Mouse (Mus musculus) forebrain, embryonic 13.5 days (tissue): ENCODE measurements around the gene Asxl1. TPM values are rescaled to one million over a fixed set of nuclear protein-coding genes. Genes with fewer than 3 reads are reported as not detected.
A peak's percentile ranks its signal among the peaks of the same experiment; 100 is the strongest.

Source experiments
- ATAC-seq: fragments of 200-750 bp; cut with Nextera tagmentation; 2 replicates; pipeline ENCODE4 v1.8.0; 2017
- H3K27ac ChIP-seq: fragments of 300-500 bp; sonication (generic); 2 replicates; pipeline ENCODE4 v1.5.1; 2015; ENCODE audit warnings: inconsistent platforms, mild to moderate bottlenecking, moderate library complexity
- H3K27me3 ChIP-seq: fragments of 300-500 bp; sonication (generic); 2 replicates; pipeline ENCODE4 v1.6.1; 2015; ENCODE audit warnings: mild to moderate bottlenecking, inconsistent platforms
- H3K36me3 ChIP-seq: fragments of 300-500 bp; sonication (generic); 2 replicates; pipeline ENCODE4 v1.6.1; 2015; ENCODE audit warnings: mild to moderate bottlenecking, inconsistent platforms; ENCODE audit not compliant: poor library complexity, severe bottlenecking
- H3K4me1 ChIP-seq: fragments of 300-500 bp; sonication (generic); 2 replicates; pipeline ENCODE4 v1.6.1; 2015; ENCODE audit warnings: inconsistent platforms
- H3K4me2 ChIP-seq: fragments of 300-500 bp; sonication (generic); 2 replicates; pipeline ENCODE4 v1.6.1; 2015; ENCODE audit warnings: inconsistent platforms, mild to moderate bottlenecking, moderate library complexity
- H3K4me3 ChIP-seq: fragments of 300-500 bp; sonication (generic); 2 replicates; pipeline ENCODE4 v1.5.1; 2015; ENCODE audit warnings: mild to moderate bottlenecking, inconsistent platforms
- H3K9ac ChIP-seq: fragments of 300-500 bp; sonication (generic); 2 replicates; pipeline ENCODE4 v1.6.1; 2015; ENCODE audit warnings: mild to moderate bottlenecking, inconsistent platforms
- H3K9me3 ChIP-seq: fragments of 300-500 bp; sonication (generic); replicated peaks from 2 replicates; pipeline ENCODE4 v1.6.1; 2016; ENCODE audit warnings: inconsistent platforms
- WGBS: fragments of 180-500 bp; shearing (Covaris S2); methylation state at CpG from one replicate; pipeline ENCODE4 v1.1.7; 2015; 5-methylcytosine and 5-hydroxymethylcytosine counted together
- polyA plus RNA-seq: library from polyadenylated mRNA; unstranded; fragments of >200 nt; fragmentation: Nextera tagmentation; extraction: Ambion mirVana; gene quantifications from 2 replicates; pipeline ENCODE4 v1.2.1, GENCODE M21; 2015

The Asxl1 gene
- polyA plus RNA-seq, 1 experiment from 2014 or later: 12.0 TPM

DNA sequence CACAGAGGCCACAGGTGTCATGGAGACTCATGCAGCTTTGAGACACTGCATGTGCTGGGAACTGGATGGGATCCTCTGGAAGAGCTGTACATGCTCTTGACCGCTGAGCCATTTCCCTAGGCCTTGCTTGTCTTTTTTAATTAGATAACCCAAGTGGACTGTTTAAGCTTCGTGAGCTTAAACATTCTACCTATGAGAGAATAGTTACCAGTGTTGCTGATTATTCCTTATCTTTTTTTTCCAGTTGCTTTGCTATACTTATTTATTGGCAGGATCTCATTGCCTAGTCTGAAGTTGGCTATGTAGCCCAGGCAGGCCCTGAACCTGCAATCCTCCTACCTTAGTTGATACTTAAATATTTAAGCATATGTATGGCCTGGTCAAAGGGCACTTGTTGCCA lies 44.2 kb downstream of the Asxl1 start:
- Histone ChIP-seq H3K9ac (no peak overlapping the region), H3K27ac (no peak overlapping the region), H3K36me3 (peaks cover 60% of the 10 kb centered on the region), H3K27me3 (no peaks in the 10 kb centered on the region), H3K4me1 (no peaks in the 10 kb centered on the region), H3K9me3 (no peaks in the 10 kb centered on the region; the same call in 1 of the 2 replicates), H3K4me3 (no peak overlapping the region), H3K4me2 (no peak overlapping the region)
- ATAC-seq: no peak
- 93% methylated on average over 2 of the region's 2 CpGs for WGBS

DNA sequence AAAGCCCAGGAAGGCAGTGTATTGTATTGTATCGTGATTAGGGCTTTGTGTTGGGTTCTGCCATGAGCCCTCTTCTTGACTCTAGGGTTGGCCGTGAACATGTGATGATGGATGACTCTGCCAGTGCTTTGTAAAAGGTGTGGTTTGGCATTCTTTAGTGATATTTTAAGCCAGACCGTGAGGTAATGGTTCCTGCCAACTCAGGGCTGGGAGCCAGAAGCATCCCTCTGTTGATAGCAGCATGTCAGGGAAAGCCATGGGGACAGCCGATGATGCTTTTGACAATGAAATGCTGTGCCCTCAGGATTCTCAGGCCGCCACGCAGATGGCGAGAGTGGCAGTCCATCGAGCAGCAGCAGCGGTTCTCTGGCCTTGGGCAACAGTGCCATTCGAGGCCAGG lies 47.4 kb downstream of the Asxl1 start:
- Histone ChIP-seq H3K36me3 (peaks cover 73% of the 10 kb centered on the region), H3K4me2 (no peak overlapping the region)
- WGBS: 88% methylated on average over 10 of the region's 10 CpGs

DNA sequence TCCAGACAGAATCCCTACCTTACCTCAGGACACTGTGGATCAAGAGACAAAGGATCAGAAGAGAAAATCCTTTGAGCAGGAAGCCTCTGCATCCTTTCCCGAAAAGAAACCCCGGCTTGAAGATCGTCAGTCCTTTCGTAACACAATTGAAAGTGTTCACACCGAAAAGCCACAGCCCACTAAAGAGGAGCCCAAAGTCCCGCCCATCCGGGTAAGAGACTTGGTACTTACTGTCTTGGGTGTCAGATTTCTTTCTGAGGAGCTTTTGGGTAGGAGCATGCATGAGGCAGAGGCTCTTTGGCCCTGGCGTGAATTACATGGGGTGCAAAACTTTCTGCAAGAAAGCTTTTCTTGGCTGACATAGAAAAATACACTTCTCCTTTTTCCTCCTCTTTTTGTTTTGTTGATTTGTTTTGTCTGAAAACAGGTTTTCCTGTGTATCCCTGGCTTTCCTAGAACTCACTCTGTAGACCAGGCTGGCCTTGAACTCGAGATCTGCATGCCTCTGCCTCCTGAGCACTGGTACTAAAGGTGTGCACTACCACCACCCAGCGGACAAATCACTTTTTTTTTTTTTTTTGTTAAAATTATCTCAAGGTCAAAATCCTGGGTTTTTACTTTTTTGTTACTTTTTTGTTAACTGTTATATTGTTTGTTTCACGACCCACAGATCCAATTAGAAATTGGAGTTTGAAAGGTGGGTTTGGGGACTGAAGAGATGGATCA lies 52.3 kb downstream of the Asxl1 start:
- 90% methylated on average over 11 of the region's 11 CpGs for WGBS

More for the DNA sequence above, 47.4 kb downstream of the Asxl1 start:
- ATAC-seq: no peak
- no peak overlapping the region for H3K4me3 ChIP-seq
- no peaks in the 10 kb centered on the region for H3K27me3 ChIP-seq
- no peak overlapping the region for H3K9ac ChIP-seq
- no peaks in the 10 kb centered on the region; the same call in 1 of the 2 replicates for H3K9me3 ChIP-seq
- no peaks in the 10 kb centered on the region for H3K4me1 ChIP-seq
- H3K27ac ChIP-seq: no peak overlapping the region

DNA sequence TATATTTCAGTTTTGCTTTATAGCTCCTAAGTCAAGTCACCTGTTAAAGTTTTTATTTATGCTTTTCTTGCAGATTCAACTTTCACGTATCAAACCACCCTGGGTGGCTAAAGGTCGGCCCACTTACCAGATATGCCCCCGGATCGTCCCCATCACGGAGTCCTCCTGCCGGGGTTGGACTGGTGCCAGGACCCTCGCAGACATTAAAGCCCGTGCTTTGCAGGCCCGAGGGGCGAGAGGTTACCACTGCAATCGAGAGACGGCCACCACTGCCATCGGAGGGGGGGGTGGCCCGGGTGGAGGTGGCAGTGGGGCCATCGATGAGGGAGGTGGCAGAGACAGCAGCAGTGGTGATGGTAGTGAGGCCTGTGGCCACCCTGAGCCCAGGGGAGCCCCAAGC lies 53.5 kb downstream of the Asxl1 start:
- Histone ChIP-seq H3K4me3 (no peak overlapping the region), H3K27me3 (no peaks in the 10 kb centered on the region), H3K4me1 (no peaks in the 10 kb centered on the region), H3K27ac (no peak overlapping the region), H3K4me2 (no peak overlapping the region), H3K36me3 (peaks cover 91% of the 10 kb centered on the region), H3K9ac (no peak overlapping the region), H3K9me3 (no peaks in the 10 kb centered on the region; the same call in 1 of the 2 replicates)
- no peak for ATAC-seq
- WGBS: 79% methylated on average over 15 of the region's 15 CpGs

More for the DNA sequence above, 52.3 kb downstream of the Asxl1 start:
- H3K9ac ChIP-seq: no peak overlapping the region
- H3K4me3 ChIP-seq: no peak overlapping the region
- no peaks in the 10 kb centered on the region for H3K4me1 ChIP-seq
- H3K27me3 ChIP-seq: no peaks in the 10 kb centered on the region
- no peak overlapping the region for H3K27ac ChIP-seq
- peaks cover 97% of the 10 kb centered on the region for H3K36me3 ChIP-seq
- H3K4me2 ChIP-seq: no peak overlapping the region
- no peak for ATAC-seq
- H3K9me3 ChIP-seq: no peaks in the 10 kb centered on the region; the same call in 1 of the 2 replicates

DNA sequence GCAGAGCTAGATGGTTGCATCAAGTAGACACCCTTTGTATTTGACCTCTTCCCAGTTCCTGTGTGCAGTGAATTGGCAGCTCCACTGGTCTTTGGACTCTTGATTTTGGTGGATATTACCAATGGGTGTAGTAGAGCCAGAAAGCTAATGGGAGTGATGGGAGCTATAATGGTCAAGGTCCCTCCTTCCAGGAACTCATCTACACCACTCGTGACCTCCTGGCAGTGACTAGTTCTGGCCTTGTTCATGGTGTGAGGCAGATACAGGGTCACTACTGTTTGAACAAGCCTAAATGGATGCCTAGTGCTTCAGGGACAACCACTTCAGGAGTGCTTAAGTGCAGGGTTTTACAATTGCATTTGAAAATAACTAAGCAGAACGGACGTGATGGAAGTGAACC lies 58.4 kb downstream of the Asxl1 start:
- no peaks in the 10 kb centered on the region for H3K27me3 ChIP-seq
- H3K9ac ChIP-seq: no peak overlapping the region
- H3K4me1 ChIP-seq: no peaks in the 10 kb centered on the region
- WGBS: 95% methylated on average over 3 of the region's 3 CpGs
- ATAC-seq: no peak
- H3K9me3 ChIP-seq: no peaks in the 10 kb centered on the region
- peaks cover 82% of the 10 kb centered on the region for H3K36me3 ChIP-seq
- no peak overlapping the region for H3K4me3 ChIP-seq
- no peak overlapping the region for H3K27ac ChIP-seq
- no peak overlapping the region for H3K4me2 ChIP-seq

DNA sequence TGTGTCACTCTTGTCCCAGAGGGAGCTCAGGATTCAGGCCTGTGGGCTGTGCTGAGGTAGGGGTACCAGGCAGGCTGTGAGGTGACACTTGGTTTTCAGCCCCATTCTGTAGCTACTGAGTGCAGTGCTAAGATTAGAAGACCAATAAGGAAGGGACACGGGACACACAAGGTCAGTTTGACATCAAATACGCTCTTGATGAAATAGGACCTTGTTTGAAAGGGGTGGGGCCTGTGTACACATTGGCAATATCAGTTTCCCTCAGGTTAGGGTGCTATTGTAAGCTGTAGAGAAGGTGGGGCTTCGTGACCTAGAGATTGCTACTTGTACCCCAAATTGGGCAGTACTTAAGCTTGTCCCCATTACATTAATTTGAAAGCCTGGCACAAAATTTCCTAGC lies 59.3 kb downstream of the Asxl1 start:
- H3K36me3 ChIP-seq: peaks cover 82% of the 10 kb centered on the region
- no peak overlapping the region for H3K9ac ChIP-seq
- no peak overlapping the region for H3K4me2 ChIP-seq
- no peak for ATAC-seq
- 93% methylated on average over 3 of the region's 3 CpGs for WGBS
- no peaks in the 10 kb centered on the region for H3K4me1 ChIP-seq
- H3K27ac ChIP-seq: no peak overlapping the region
- no peaks in the 10 kb centered on the region for H3K9me3 ChIP-seq
- H3K4me3 ChIP-seq: no peak overlapping the region
- H3K27me3 ChIP-seq: no peaks in the 10 kb centered on the region

DNA sequence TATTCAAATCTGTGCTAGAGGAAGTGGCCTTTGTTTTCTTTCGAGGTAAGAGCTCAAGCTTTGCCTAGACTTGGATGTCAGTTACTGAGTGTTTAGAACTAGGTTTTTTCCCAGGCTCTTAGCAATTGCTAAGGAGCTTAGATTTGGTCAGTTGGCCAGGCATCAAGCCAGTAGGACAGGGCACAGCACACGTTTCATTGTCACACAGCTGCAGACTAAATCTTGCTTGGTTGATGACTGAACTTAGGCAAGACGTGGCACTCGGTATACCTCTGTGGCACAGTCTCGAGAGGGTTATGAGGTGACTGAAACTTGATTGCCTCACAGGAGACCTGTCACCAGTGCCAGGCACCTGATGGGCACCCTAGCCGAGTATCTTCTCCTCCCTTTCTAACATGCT lies 61.3 kb downstream of the Asxl1 start:
- no peaks in the 10 kb centered on the region for H3K4me1 ChIP-seq
- H3K27ac ChIP-seq: no peak overlapping the region
- no peak overlapping the region for H3K4me3 ChIP-seq
- no peak for ATAC-seq
- 73% methylated on average over 6 of the region's 6 CpGs for WGBS
- no peak overlapping the region for H3K4me2 ChIP-seq
- no peaks in the 10 kb centered on the region for H3K27me3 ChIP-seq
- no peak overlapping the region for H3K9ac ChIP-seq
- H3K36me3 ChIP-seq: peaks cover 82% of the 10 kb centered on the region
- no peaks in the 10 kb centered on the region for H3K9me3 ChIP-seq

DNA sequence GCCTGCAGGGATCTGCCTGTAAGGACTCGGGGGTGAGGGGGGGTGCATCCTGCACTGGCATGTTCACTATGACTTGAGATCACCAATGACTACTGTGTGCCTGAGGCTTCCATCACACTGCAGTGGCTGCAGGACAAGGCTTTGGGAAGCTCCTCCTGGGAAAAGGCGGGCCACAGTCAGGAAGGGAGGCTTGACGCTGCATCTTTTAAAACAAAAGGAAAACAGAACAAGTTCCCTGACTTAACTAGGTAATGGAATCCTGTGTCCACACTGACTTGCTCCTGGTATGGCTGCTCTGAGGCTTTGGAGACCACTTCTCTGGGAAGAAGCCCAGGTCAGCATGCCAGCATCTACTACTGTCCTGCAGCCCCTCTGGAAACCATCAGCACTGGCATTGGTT lies 63.3 kb downstream of the Asxl1 start:
- no peak overlapping the region for H3K9ac ChIP-seq
- no peaks in the 10 kb centered on the region for H3K4me1 ChIP-seq
- H3K9me3 ChIP-seq: no peaks in the 10 kb centered on the region
- H3K27ac ChIP-seq: no peak overlapping the region; the same call in 1 of the 2 replicates
- no peak overlapping the region for H3K4me2 ChIP-seq
- ATAC-seq: no peak
- H3K27me3 ChIP-seq: no peaks in the 10 kb centered on the region
- peaks cover 91% of the 10 kb centered on the region for H3K36me3 ChIP-seq
- 79% methylated on average over 3 of the region's 3 CpGs for WGBS
- no peak overlapping the region for H3K4me3 ChIP-seq

DNA sequence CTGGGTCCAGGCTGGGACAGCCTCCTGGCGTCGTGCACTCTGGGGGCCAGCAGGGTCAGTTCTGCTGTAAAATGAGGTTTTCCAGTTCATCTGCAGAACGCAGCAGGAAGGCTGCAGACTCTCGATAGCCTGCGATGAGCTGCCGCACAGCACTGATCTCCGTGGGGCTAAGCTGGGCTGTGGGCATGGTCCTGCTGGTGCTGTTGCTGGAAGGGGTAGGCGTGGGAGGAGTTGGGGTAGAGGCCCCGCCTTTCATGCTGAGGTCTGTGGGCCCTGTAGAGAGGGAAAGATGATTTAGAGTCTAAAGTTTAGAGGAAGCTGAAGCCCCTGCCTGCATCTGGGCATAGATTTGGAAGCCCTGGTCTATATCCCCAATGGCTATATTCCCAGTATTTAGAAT lies 65.9 kb downstream of the Asxl1 start:
- peaks cover 96% of the 10 kb centered on the region for H3K36me3 ChIP-seq
- H3K4me2 ChIP-seq: no peak overlapping the region
- no peaks in the 10 kb centered on the region for H3K27me3 ChIP-seq
- no peaks in the 10 kb centered on the region for H3K9me3 ChIP-seq
- no peaks in the 10 kb centered on the region for H3K4me1 ChIP-seq
- no peak overlapping the region for H3K9ac ChIP-seq
- peak overlapping the region; percentile 25 for H3K27ac ChIP-seq
- ATAC-seq: no peak
- no peak overlapping the region for H3K4me3 ChIP-seq
- WGBS: 79% methylated on average over 9 of the region's 9 CpGs

DNA sequence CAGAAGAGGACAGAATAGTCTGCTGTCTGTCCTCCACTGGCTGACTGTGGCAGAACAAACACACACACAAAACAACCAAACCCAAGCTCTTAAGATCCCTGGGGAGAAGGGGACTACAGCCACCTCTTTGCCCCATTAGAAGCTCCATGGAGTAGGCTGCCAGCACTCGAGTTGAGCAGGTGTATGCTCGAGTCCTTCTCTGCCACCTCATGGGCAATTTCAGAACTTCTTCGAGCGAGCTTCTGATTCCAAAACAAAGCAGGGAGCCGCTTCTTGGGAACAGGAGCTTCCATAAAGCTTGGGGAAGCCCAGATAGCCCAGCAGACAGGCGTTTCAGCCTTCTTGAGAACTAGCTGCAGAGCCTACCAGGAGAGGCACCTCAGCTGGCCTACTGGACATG lies 66.9 kb downstream of the Asxl1 start:
- Histone ChIP-seq H3K27me3 (no peaks in the 10 kb centered on the region), H3K36me3 (peaks cover 98% of the 10 kb centered on the region), H3K27ac (no peak overlapping the region), H3K4me1 (no peaks in the 10 kb centered on the region), H3K4me3 (no peak overlapping the region), H3K9ac (no peak overlapping the region), H3K9me3 (no peaks in the 10 kb centered on the region), H3K4me2 (no peak overlapping the region)
- WGBS: 68% methylated on average over 6 of the region's 6 CpGs
- no peak for ATAC-seq

DNA sequence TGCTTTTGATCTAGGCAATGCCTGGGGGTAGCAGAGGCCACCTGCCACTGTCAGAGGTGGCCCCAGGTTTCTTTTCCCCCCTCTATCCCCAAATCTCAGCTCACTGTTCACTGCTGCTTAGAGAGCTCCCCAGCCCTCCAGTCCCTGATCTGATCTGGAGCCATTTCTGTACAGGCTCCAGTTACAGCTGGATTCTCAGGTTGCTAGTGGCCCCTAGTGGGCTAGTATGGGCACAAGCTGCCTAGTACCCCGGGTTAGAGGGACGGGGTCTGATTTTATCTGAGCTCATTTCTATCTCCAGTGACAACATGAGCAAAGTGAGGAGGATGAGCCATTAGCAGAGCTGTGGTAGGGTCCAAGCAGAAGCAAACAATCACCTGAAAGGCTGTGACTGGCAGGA lies 69.0 kb downstream of the Asxl1 start:
- no peaks in the 10 kb centered on the region for H3K27me3 ChIP-seq
- H3K4me1 ChIP-seq: no peaks in the 10 kb centered on the region
- no peak overlapping the region for H3K4me2 ChIP-seq
- WGBS: 46% methylated on average over 2 of the region's 2 CpGs
- no peak overlapping the region for H3K9ac ChIP-seq
- peaks cover 98% of the 10 kb centered on the region for H3K36me3 ChIP-seq
- no peak overlapping the region for H3K4me3 ChIP-seq
- ATAC-seq: no peak
- no peaks in the 10 kb centered on the region for H3K9me3 ChIP-seq
- H3K27ac ChIP-seq: no peak overlapping the region

DNA sequence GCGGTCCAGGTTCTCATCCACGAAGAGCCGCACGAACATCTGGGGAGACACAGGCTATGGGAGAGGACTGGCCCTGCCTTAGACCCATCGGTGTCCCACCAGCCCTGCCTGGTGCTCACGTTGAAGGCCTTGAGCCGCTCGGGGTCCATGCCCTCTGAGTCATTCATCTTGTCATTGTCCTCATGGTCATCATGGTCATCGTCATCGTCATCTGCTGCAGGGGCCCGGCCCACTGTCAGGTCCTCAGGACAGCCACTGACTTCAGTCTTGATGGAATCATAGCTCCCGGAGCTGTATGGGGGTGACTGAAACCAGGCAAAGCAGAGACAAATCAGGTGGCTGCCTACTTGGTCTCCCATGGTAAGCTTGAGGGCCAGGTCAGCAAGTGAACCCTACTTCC lies 72.2 kb downstream of the Asxl1 start:
- peaks cover 78% of the 10 kb centered on the region for H3K36me3 ChIP-seq
- no peak overlapping the region for H3K27ac ChIP-seq
- 96% methylated on average over 12 of the region's 12 CpGs for WGBS
- H3K4me3 ChIP-seq: no peak overlapping the region
- no peak overlapping the region for H3K4me2 ChIP-seq
- ATAC-seq: no peak
- no peaks in the 10 kb centered on the region for H3K27me3 ChIP-seq
- no peaks in the 10 kb centered on the region for H3K9me3 ChIP-seq
- no peak overlapping the region for H3K9ac ChIP-seq
- H3K4me1 ChIP-seq: peaks cover 15% of the 10 kb centered on the region

DNA sequence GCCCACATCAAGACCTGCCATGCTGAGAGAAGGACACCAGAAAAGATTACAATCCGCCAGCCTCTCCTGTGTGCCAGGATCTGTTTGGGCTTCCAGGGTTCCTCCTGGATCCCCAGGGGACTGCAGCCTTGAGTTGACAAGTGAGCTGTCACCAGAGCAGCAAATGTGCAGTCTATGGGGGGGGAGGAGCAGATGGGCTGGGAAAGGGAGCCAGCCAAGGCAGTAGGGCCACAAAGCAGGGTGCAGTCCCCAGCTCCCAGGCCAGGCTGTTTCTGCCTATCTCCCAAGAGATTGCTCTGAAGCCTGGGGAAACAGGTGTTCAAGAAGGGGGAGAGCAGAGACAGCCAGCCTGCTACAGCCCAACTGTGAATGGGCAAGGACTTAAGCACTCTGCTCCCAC lies 72.8 kb downstream of the Asxl1 start:
- WGBS: 76% methylated on average over 1 of the region's 1 CpGs
- 0 out of 2 replicates have a peak overlapping the region, but pooled peaks have one; percentile 2 for H3K27ac ChIP-seq
- no peak overlapping the region for H3K9ac ChIP-seq
- H3K36me3 ChIP-seq: peaks cover 77% of the 10 kb centered on the region
- no peak overlapping the region for H3K4me2 ChIP-seq
- no peak; the same call in 1 of the 2 replicates for ATAC-seq
- H3K4me3 ChIP-seq: no peak overlapping the region
- H3K27me3 ChIP-seq: no peaks in the 10 kb centered on the region
- peaks cover 20% of the 10 kb centered on the region for H3K4me1 ChIP-seq
- H3K9me3 ChIP-seq: no peaks in the 10 kb centered on the region
